8 mouse cellular contexts compared by ENCODE assay signal in genomic region chr17:85621505-85622310, GRCm38 (mm10). TPM values are rescaled to one million over a fixed set of nuclear protein-coding genes. Genes with fewer than 3 reads are reported as not detected.
DNase-seq lines count a peak whose midpoint lies in the region; ATAC-seq lines count a peak whose summit lies in the region.
"Had no signal": no experiment of that assay in that cellular context is flagged by ENCODE, and none has a peak within 500 bp of the region (broad histone marks: within the 10 kb centered on the region; RNA-seq: fewer than 3 reads in every experiment).

No protein-coding gene starts in this region.

- H3K9me3 ChIP-seq in forebrain, embryonic 16.5 days (ENCODE audit: control insufficient read depth, low read length): no peaks in the 10 kb centered on the region
- no peaks in the 10 kb centered on the region for H3K9me3 ChIP-seq in liver, embryonic 15.5 days (replicated peaks)

- no peak for ATAC-seq in forebrain, embryonic 16.5 days
- no peak for ATAC-seq in liver, embryonic 15.5 days (ENCODE audit: insufficient read depth)

- DNase-seq in thymus, postnatal 4 days: peak; percentile 28
- DNase-seq in thymus, adult 18-20 months: no peak
- no peak for DNase-seq in layer of hippocampus, adult 9-10 months (ENCODE audit: low spot score)
- no peak for DNase-seq in urinary bladder, adult 18-20 months (ENCODE audit: low spot score in 2 of 2)
- no peak for DNase-seq in testis, postnatal 10 days (ENCODE audit: low spot score)
- DNase-seq: adrenal gland, adult 2 months had no signal

- WGBS in forebrain, embryonic 16.5 days: under 1% methylated on average over 67 of the region's 67 CpGs
- WGBS in liver, embryonic 15.5 days (ENCODE audit: insufficient replicate concordance): under 1% methylated on average over 60 of the region's 67 CpGs

- H3K4me1 ChIP-seq in forebrain, embryonic 16.5 days (replicated peaks; ENCODE audit: control insufficient read depth, insufficient read depth, low read length): peaks cover 36% of the 10 kb centered on the region
- no peaks in the 10 kb centered on the region; the same call in 1 of the 2 replicates for H3K4me1 ChIP-seq in liver, embryonic 15.5 days (replicated peaks)

- peak overlapping the region; percentile 48 for H3K4me3 ChIP-seq in forebrain, embryonic 16.5 days (replicated peaks; ENCODE audit: low read length)
- H3K4me3 ChIP-seq in liver, embryonic 15.5 days (replicated peaks): no peak overlapping the region

- peak overlapping the region; percentile 60 for H3K9ac ChIP-seq in forebrain, embryonic 16.5 days (replicated peaks; ENCODE audit: low read depth, low read length)
- H3K9ac ChIP-seq in liver, embryonic 15.5 days: no peak overlapping the region

- H3K4me2 ChIP-seq in forebrain, embryonic 16.5 days (ENCODE audit: low read length): peak overlapping the region; percentile 72
- H3K4me2 ChIP-seq in liver, embryonic 15.5 days: peak overlapping the region; percentile 7; the same call in 1 of the 2 replicates

- H3K27me3 ChIP-seq in forebrain, embryonic 16.5 days (replicated peaks; ENCODE audit: control insufficient read depth, insufficient read depth, low read length): peaks cover 54% of the 10 kb centered on the region
- H3K27me3 ChIP-seq in liver, embryonic 15.5 days: peaks cover 100% of the 10 kb centered on the region

- peak overlapping the region; percentile 75 for H3K27ac ChIP-seq in forebrain, embryonic 16.5 days (ENCODE audit: low read length)
- no peak overlapping the region for H3K27ac ChIP-seq in liver, embryonic 15.5 days (replicated peaks)

- no peaks in the 10 kb centered on the region for H3K36me3 ChIP-seq in forebrain, embryonic 16.5 days (ENCODE audit: control insufficient read depth, insufficient read depth)
- H3K36me3 ChIP-seq in liver, embryonic 15.5 days (replicated peaks): no peaks in the 10 kb centered on the region

RNA-seq across cellular contexts. Expression of gene Six3, which starts 8.3 kb away (rescaled TPM):
- 15.6 and 17.6 TPM in 2 replicates for polyA plus RNA-seq in forebrain, embryonic 16.5 days (2015; fragmentation: Nextera tagmentation; extraction: Ambion mirVana)
- polyA plus RNA-seq in liver, embryonic 15.5 days (2015; fragmentation: Nextera tagmentation; extraction: Ambion mirVana): not detected in 2 replicates
- polyA plus RNA-seq: adrenal gland, adult 2 months had no signal

Comparison
In these comparisons a context has a peak if more than half of its experiments do, and no peak if none do; other contexts are left out.
1. RNA of gene Six3, which starts 8.3 kb away (polyA plus RNA-seq): 15.6 to 17.6 TPM in forebrain, embryonic 16.5 days; not detected in liver, embryonic 15.5 days; every median in the first group is over 10 times any median in the second.